Mouse (Mus musculus) stomach, embryonic 15.5 days (tissue): ENCODE data around the gene Rsph9. TPM values are rescaled to one million over a fixed set of nuclear protein-coding genes. Genes with fewer than 3 reads are reported as not detected.
A peak's percentile ranks its signal among the peaks of the same experiment; 100 is the strongest.

Experiments
- ATAC-seq: fragments of 200-750 bp; cut with Nextera tagmentation; 2 replicates; pipeline ENCODE4 v1.8.0; 2017; ENCODE audit warnings: low read depth, moderate number of reproducible peaks, moderate TSS enrichment; ENCODE audit not compliant: insufficient read depth, low FRiP score
- H3K27ac ChIP-seq: fragments of 300-500 bp; sonication (generic); 2 replicates; pipeline ENCODE4 v1.5.1; 2015; ENCODE audit warnings: mild to moderate bottlenecking, inconsistent platforms
- H3K27me3 ChIP-seq: fragments of 300-500 bp; sonication (generic); replicated peaks from 2 replicates; pipeline ENCODE4 v1.6.1; 2015; ENCODE audit warnings: inconsistent platforms
- H3K36me3 ChIP-seq: fragments of 300-500 bp; sonication (generic); 2 replicates; pipeline ENCODE4 v1.6.1; 2015; ENCODE audit warnings: inconsistent platforms
- H3K4me1 ChIP-seq: fragments of 300-500 bp; sonication (generic); 2 replicates; pipeline ENCODE4 v1.6.1; 2015; ENCODE audit warnings: inconsistent platforms
- H3K4me2 ChIP-seq: fragments of 300-500 bp; sonication (generic); 2 replicates; pipeline ENCODE4 v1.6.1; 2015; ENCODE audit warnings: mild to moderate bottlenecking, inconsistent platforms
- H3K4me3 ChIP-seq: fragments of 300-500 bp; sonication (generic); replicated peaks from 2 replicates; pipeline ENCODE4 v1.5.1; 2015; ENCODE audit warnings: inconsistent platforms
- H3K9ac ChIP-seq: fragments of 300-500 bp; sonication (generic); 2 replicates; pipeline ENCODE4 v1.6.1; 2015; ENCODE audit warnings: inconsistent platforms
- H3K9me3 ChIP-seq: fragments of 300-500 bp; sonication (generic); 2 replicates; pipeline ENCODE4 v1.6.1; 2016; ENCODE audit warnings: inconsistent platforms
- WGBS: fragments of 180-500 bp; shearing (Covaris S2); methylation state at CpG from one replicate; pipeline ENCODE4 v1.1.7; 2015; 5-methylcytosine and 5-hydroxymethylcytosine counted together
- polyA plus RNA-seq: library from polyadenylated mRNA; unstranded; fragments of >200 nt; fragmentation: Nextera tagmentation; extraction: Ambion mirVana; gene quantifications from 2 replicates; pipeline ENCODE4 v1.2.1, GENCODE M21; 2015

Rsph9 gene
- polyA plus RNA-seq, 1 experiment from 2014 or later = 8.7 TPM

- H3K4me2 ChIP-seq = no peak overlapping the region
- no peak for ATAC-seq
- no peak overlapping the region for H3K9ac ChIP-seq
- H3K27ac ChIP-seq = 0 out of 2 replicates have a peak overlapping the region, but pooled peaks have one; percentile 26
- peaks cover 9% of the 10 kb centered on the region for H3K4me1 ChIP-seq
- 50% methylated on average over 8 of the region's 8 CpGs for WGBS
- no peaks in the 10 kb centered on the region for H3K27me3 ChIP-seq
- no peak overlapping the region for H3K4me3 ChIP-seq
- no peaks in the 10 kb centered on the region for H3K36me3 ChIP-seq
- no peaks in the 10 kb centered on the region for H3K9me3 ChIP-seq
Measured at GRCm38 (mm10) chr17:46138563-46139236, 5.3 kb downstream of the Rsph9 start.

GRCm38 (mm10) chr17:46132862-46133261, 11.2 kb downstream of the Rsph9 start:
- no peak overlapping the region for H3K27ac ChIP-seq

GRCm38 (mm10) chr17:46132058-46132718, 11.8 kb downstream of the Rsph9 start:
- Histone ChIP-seq H3K4me2 (no peak overlapping the region), H3K27me3 (no peaks in the 10 kb centered on the region), H3K9ac (no peak overlapping the region), H3K4me1 (no peaks in the 10 kb centered on the region), H3K27ac (no peak overlapping the region), H3K9me3 (no peaks in the 10 kb centered on the region), H3K4me3 (no peak overlapping the region), H3K36me3 (peaks cover 19% of the 10 kb centered on the region)
- ATAC-seq = no peak
- WGBS = 17% methylated on average over 12 of the region's 12 CpGs

More at GRCm38 (mm10) chr17:46132862-46133261, 11.2 kb downstream of the Rsph9 start:
- Histone ChIP-seq H3K4me2 (no peak overlapping the region), H3K27me3 (no peaks in the 10 kb centered on the region), H3K9ac (no peak overlapping the region), H3K4me1 (no peaks in the 10 kb centered on the region), H3K4me3 (no peak overlapping the region), H3K9me3 (no peaks in the 10 kb centered on the region), H3K36me3 (peaks cover 12% of the 10 kb centered on the region)
- no peak for ATAC-seq
- 61% methylated on average over 8 of the region's 8 CpGs for WGBS

GRCm38 (mm10) chr17:46129741-46130498, 14.1 kb downstream of the Rsph9 start:
- H3K36me3 ChIP-seq = peaks cover 41% of the 10 kb centered on the region
- 71% methylated on average over 13 of the region's 13 CpGs for WGBS
- no peaks in the 10 kb centered on the region for H3K9me3 ChIP-seq
- no peak overlapping the region for H3K9ac ChIP-seq
- H3K4me2 ChIP-seq = no peak overlapping the region
- no peaks in the 10 kb centered on the region for H3K4me1 ChIP-seq
- H3K27ac ChIP-seq = peak overlapping the region; percentile 21; the same call in 1 of the 2 replicates
- no peak overlapping the region for H3K4me3 ChIP-seq
- no peaks in the 10 kb centered on the region for H3K27me3 ChIP-seq
- ATAC-seq = peak; percentile 37; the same call in 1 of the 2 replicates

GRCm38 (mm10) chr17:46127814-46128493, 16.1 kb downstream of the Rsph9 start:
- no peak for ATAC-seq
- Histone ChIP-seq H3K27me3 (no peaks in the 10 kb centered on the region), H3K9me3 (no peaks in the 10 kb centered on the region), H3K4me1 (no peaks in the 10 kb centered on the region), H3K4me3 (no peak overlapping the region), H3K36me3 (peaks cover 60% of the 10 kb centered on the region), H3K27ac (no peak overlapping the region), H3K4me2 (no peak overlapping the region), H3K9ac (no peak overlapping the region)
- 73% methylated on average over 6 of the region's 6 CpGs for WGBS

GRCm38 (mm10) chr17:46126608-46127007, 17.4 kb downstream of the Rsph9 start:
- no peaks in the 10 kb centered on the region for H3K9me3 ChIP-seq
- peaks cover 71% of the 10 kb centered on the region for H3K36me3 ChIP-seq
- H3K27me3 ChIP-seq = no peaks in the 10 kb centered on the region
- H3K4me2 ChIP-seq = no peak overlapping the region
- no peaks in the 10 kb centered on the region for H3K4me1 ChIP-seq
- no peak overlapping the region for H3K4me3 ChIP-seq
- no peak overlapping the region for H3K27ac ChIP-seq
- WGBS = 47% methylated on average over 6 of the region's 6 CpGs
- no peak for ATAC-seq
- no peak overlapping the region for H3K9ac ChIP-seq

- Histone ChIP-seq H3K4me2 (no peak overlapping the region), H3K4me1 (no peaks in the 10 kb centered on the region), H3K27me3 (no peaks in the 10 kb centered on the region), H3K27ac (no peak overlapping the region), H3K4me3 (no peak overlapping the region), H3K36me3 (peaks cover 78% of the 10 kb centered on the region), H3K9me3 (no peaks in the 10 kb centered on the region), H3K9ac (no peak overlapping the region)
- 87% methylated on average over 12 of the region's 12 CpGs for WGBS
- no peak for ATAC-seq
Measured at GRCm38 (mm10) chr17:46123953-46124700, 19.9 kb downstream of the Rsph9 start.

GRCm38 (mm10) chr17:46123285-46123684, 20.7 kb downstream of the Rsph9 start:
- Histone ChIP-seq H3K27me3 (no peaks in the 10 kb centered on the region), H3K9ac (no peak overlapping the region), H3K9me3 (no peaks in the 10 kb centered on the region), H3K4me1 (0 out of 2 replicates have a peak, but pooled peaks cover 2% of the 10 kb centered on the region), H3K36me3 (peaks cover 71% of the 10 kb centered on the region), H3K4me2 (no peak overlapping the region), H3K27ac (no peak overlapping the region), H3K4me3 (no peak overlapping the region)
- ATAC-seq = no peak
- 94% methylated on average over 4 of the region's 4 CpGs for WGBS

GRCm38 (mm10) chr17:46122791-46123190, 21.2 kb downstream of the Rsph9 start:
- Histone ChIP-seq H3K9ac (no peak overlapping the region), H3K36me3 (peaks cover 71% of the 10 kb centered on the region), H3K27ac (no peak overlapping the region), H3K4me1 (0 out of 2 replicates have a peak, but pooled peaks cover 2% of the 10 kb centered on the region), H3K4me2 (no peak overlapping the region), H3K9me3 (no peaks in the 10 kb centered on the region), H3K4me3 (no peak overlapping the region), H3K27me3 (no peaks in the 10 kb centered on the region)
- 95% methylated on average over 4 of the region's 4 CpGs for WGBS
- no peak for ATAC-seq

GRCm38 (mm10) chr17:46119641-46120040, 24.4 kb downstream of the Rsph9 start:
- H3K9me3 ChIP-seq = no peaks in the 10 kb centered on the region
- 0 out of 2 replicates have a peak, but pooled peaks cover 10% of the 10 kb centered on the region for H3K4me1 ChIP-seq
- no peak overlapping the region for H3K4me2 ChIP-seq
- H3K27me3 ChIP-seq = no peaks in the 10 kb centered on the region
- WGBS = 93% methylated on average over 10 of the region's 10 CpGs
- H3K9ac ChIP-seq = no peak overlapping the region
- H3K4me3 ChIP-seq = no peak overlapping the region
- H3K36me3 ChIP-seq = peaks cover 41% of the 10 kb centered on the region
- no peak for ATAC-seq
- H3K27ac ChIP-seq = no peak overlapping the region

- H3K27me3 ChIP-seq = no peaks in the 10 kb centered on the region
- 53% methylated on average over 4 of the region's 4 CpGs for WGBS
- H3K4me3 ChIP-seq = no peak overlapping the region
- 0 out of 2 replicates have a peak, but pooled peaks cover 10% of the 10 kb centered on the region for H3K4me1 ChIP-seq
- H3K36me3 ChIP-seq = peaks cover 29% of the 10 kb centered on the region
- H3K9me3 ChIP-seq = no peaks in the 10 kb centered on the region
- no peak overlapping the region for H3K9ac ChIP-seq
- H3K4me2 ChIP-seq = no peak overlapping the region
- no peak for ATAC-seq
- no peak overlapping the region for H3K27ac ChIP-seq
Measured at GRCm38 (mm10) chr17:46118423-46118850, 25.6 kb downstream of the Rsph9 start.
